Comparison of ENCODE assay signal across 16 mouse cellular contexts in the genomic region with DNA sequence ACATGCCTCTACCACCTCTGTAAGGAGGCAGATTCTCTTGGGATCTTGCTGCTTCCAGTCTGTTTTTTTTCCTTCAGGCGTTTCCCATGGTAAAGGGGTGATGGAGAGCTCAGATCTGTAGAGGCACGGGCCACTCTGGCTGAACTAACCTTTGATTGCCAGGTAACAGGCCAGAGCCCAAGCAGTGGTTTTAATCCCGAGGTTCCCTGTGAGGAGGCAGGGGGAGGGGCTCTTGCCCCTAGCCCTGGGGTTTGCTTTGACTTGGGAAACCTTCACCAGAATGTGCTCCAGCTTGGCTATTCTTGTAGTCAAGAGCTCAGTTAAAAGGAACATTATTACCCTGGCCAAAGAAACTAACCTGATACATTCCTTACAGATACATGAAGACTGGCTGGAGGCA. TPM values are rescaled to one million over a fixed set of nuclear protein-coding genes. Genes with fewer than 3 reads are reported as not detected.
DNase-seq lines count a peak whose midpoint lies in the region; ATAC-seq lines count a peak whose summit lies in the region.
"Had no signal": no experiment of that assay in that cellular context is flagged by ENCODE, and none has a peak within 500 bp of the region (broad histone marks: within the 10 kb centered on the region; RNA-seq: fewer than 3 reads in every experiment).

No protein-coding gene starts in this region.

- H3K36me3 ChIP-seq in intestine, embryonic 16.5 days (ENCODE audit: control insufficient read depth, insufficient read depth, low read length) = no peaks in the 10 kb centered on the region
- H3K36me3 ChIP-seq in intestine, embryonic 15.5 days = no peaks in the 10 kb centered on the region
- H3K36me3 ChIP-seq in midbrain, embryonic 11.5 days (ENCODE audit: control insufficient read depth, insufficient read depth, low read length) = no peaks in the 10 kb centered on the region
- H3K36me3 ChIP-seq in midbrain, embryonic 13.5 days = no peaks in the 10 kb centered on the region
- no peaks in the 10 kb centered on the region for H3K36me3 ChIP-seq in limb, embryonic 15.5 days
- H3K36me3 ChIP-seq: heart, embryonic 13.5 days; liver, embryonic 13.5 days had no signal

- no peak overlapping the region for H3K4me3 ChIP-seq in intestine, embryonic 16.5 days (ENCODE audit: low read length)
- no peak overlapping the region for H3K4me3 ChIP-seq in intestine, embryonic 15.5 days (replicated peaks)
- no peak overlapping the region for H3K4me3 ChIP-seq in midbrain, embryonic 11.5 days (ENCODE audit: low read depth, low read length)
- no peak overlapping the region for H3K4me3 ChIP-seq in midbrain, embryonic 13.5 days (replicated peaks)
- H3K4me3 ChIP-seq in limb, embryonic 15.5 days = no peak overlapping the region
- H3K4me3 ChIP-seq: heart, embryonic 13.5 days; liver, embryonic 13.5 days had no signal

- H3K9me3 ChIP-seq in intestine, embryonic 16.5 days (ENCODE audit: control insufficient read depth, low read length) = no peaks in the 10 kb centered on the region
- H3K9me3 ChIP-seq in intestine, embryonic 15.5 days = no peaks in the 10 kb centered on the region
- H3K9me3 ChIP-seq in midbrain, embryonic 11.5 days (ENCODE audit: control insufficient read depth, low read length) = no peaks in the 10 kb centered on the region
- H3K9me3 ChIP-seq in midbrain, embryonic 13.5 days = no peaks in the 10 kb centered on the region
- no peaks in the 10 kb centered on the region for H3K9me3 ChIP-seq in limb, embryonic 15.5 days
- H3K9me3 ChIP-seq: heart, embryonic 13.5 days; liver, embryonic 13.5 days had no signal

- H3K4me2 ChIP-seq in intestine, embryonic 16.5 days (ENCODE audit: low read depth, low read length) = no peak overlapping the region
- H3K4me2 ChIP-seq in intestine, embryonic 15.5 days (replicated peaks) = no peak overlapping the region
- H3K4me2 ChIP-seq in midbrain, embryonic 11.5 days = no peak overlapping the region
- no peak overlapping the region for H3K4me2 ChIP-seq in midbrain, embryonic 13.5 days (replicated peaks)
- H3K4me2 ChIP-seq in limb, embryonic 15.5 days = no peak overlapping the region

- H3K27me3 ChIP-seq in intestine, embryonic 16.5 days (replicated peaks; ENCODE audit: control insufficient read depth, insufficient read depth, low read length) = no peaks in the 10 kb centered on the region
- no peaks in the 10 kb centered on the region for H3K27me3 ChIP-seq in intestine, embryonic 15.5 days (replicated peaks)
- no peaks in the 10 kb centered on the region for H3K27me3 ChIP-seq in midbrain, embryonic 11.5 days (ENCODE audit: control insufficient read depth, insufficient read depth, low read length)
- H3K27me3 ChIP-seq in midbrain, embryonic 13.5 days = no peaks in the 10 kb centered on the region
- no peaks in the 10 kb centered on the region for H3K27me3 ChIP-seq in limb, embryonic 15.5 days
- H3K27me3 ChIP-seq: heart, embryonic 13.5 days; liver, embryonic 13.5 days had no signal

- intact Hi-C loops in left cerebral cortex, postnatal 36 days (cut with DNase I) = no loop called here

- no peak overlapping the region for H3K9ac ChIP-seq in intestine, embryonic 16.5 days (ENCODE audit: low read depth, low read length)
- H3K9ac ChIP-seq in intestine, embryonic 15.5 days = no peak overlapping the region
- no peak overlapping the region for H3K9ac ChIP-seq in midbrain, embryonic 11.5 days (ENCODE audit: low read length)
- no peak overlapping the region for H3K9ac ChIP-seq in midbrain, embryonic 13.5 days (replicated peaks)
- no peak overlapping the region for H3K9ac ChIP-seq in limb, embryonic 15.5 days
- H3K9ac ChIP-seq: liver, embryonic 13.5 days had no signal

- peak overlapping the region; percentile 85 for H3K27ac ChIP-seq in intestine, embryonic 16.5 days (ENCODE audit: low read length)
- no peak overlapping the region for H3K27ac ChIP-seq in intestine, embryonic 15.5 days
- H3K27ac ChIP-seq in midbrain, embryonic 11.5 days (ENCODE audit: low read depth, low read length) = no peak overlapping the region
- H3K27ac ChIP-seq in midbrain, embryonic 13.5 days = no peak overlapping the region
- peak overlapping the region; percentile 43; the same call in 1 of the 2 replicates for H3K27ac ChIP-seq in limb, embryonic 15.5 days

- DNase-seq in midbrain, embryonic 11.5 days (ENCODE audit: low spot score, missing footprints) = peak; percentile 81
- DNase-seq in ZHBTc4 (ENCODE audit: low read depth, low spot score) = peak; percentile 76
- no peak for DNase-seq in left cerebral cortex, postnatal 36 days (ENCODE audit: low spot score in 2 of 2)
- DNase-seq in lung, postnatal 14 days = no peak
- DNase-seq: cerebellum, postnatal 10 days; heart, postnatal 36 days; liver, embryonic 13.5 days; right cerebral cortex, postnatal 4 days; thymus, postnatal 14 days had no signal

- WGBS in intestine, embryonic 16.5 days = 56% methylated on average over 3 of the region's 3 CpGs
- WGBS in intestine, embryonic 15.5 days = 55% methylated on average over 3 of the region's 3 CpGs
- WGBS in midbrain, embryonic 11.5 days = 48% methylated on average over 3 of the region's 3 CpGs
- 40% methylated on average over 3 of the region's 3 CpGs for WGBS in midbrain, embryonic 13.5 days
- 59% methylated on average over 3 of the region's 3 CpGs for WGBS in limb, embryonic 15.5 days

- peaks cover 38% of the 10 kb centered on the region for H3K4me1 ChIP-seq in intestine, embryonic 16.5 days (ENCODE audit: control insufficient read depth, insufficient read depth, low read length)
- peaks cover 33% of the 10 kb centered on the region for H3K4me1 ChIP-seq in intestine, embryonic 15.5 days (replicated peaks)
- no peaks in the 10 kb centered on the region for H3K4me1 ChIP-seq in midbrain, embryonic 11.5 days (ENCODE audit: control insufficient read depth, insufficient read depth, low read length)
- H3K4me1 ChIP-seq in midbrain, embryonic 13.5 days (replicated peaks) = 0 out of 2 replicates have a peak, but pooled peaks cover 3% of the 10 kb centered on the region
- H3K4me1 ChIP-seq in limb, embryonic 15.5 days = peaks cover 34% of the 10 kb centered on the region; the same call in 1 of the 2 replicates

- no peak for ATAC-seq in intestine, embryonic 16.5 days
- ATAC-seq in intestine, embryonic 15.5 days = no peak
- ATAC-seq in midbrain, embryonic 11.5 days (ENCODE audit: low FRiP score) = no peak
- ATAC-seq in midbrain, embryonic 13.5 days = no peak
- ATAC-seq in limb, embryonic 15.5 days (ENCODE audit: insufficient number of reproducible peaks, low FRiP score, low TSS enrichment, low read depth) = no peak
- ATAC-seq: forebrain, embryonic 14.5 days; hindbrain, embryonic 16.5 days had no signal

RNA-seq across cellular contexts. Expression of a gene that starts 30.5 kb away (rescaled TPM):
- polyA plus RNA-seq in intestine, embryonic 16.5 days (2015; fragmentation: Nextera tagmentation; extraction: Ambion mirVana) = 173 and 183 TPM in 2 replicates
- 508 and 561 TPM in 2 replicates for polyA plus RNA-seq in intestine, embryonic 15.5 days (2015; fragmentation: Nextera tagmentation; extraction: Ambion mirVana)
- 418 and 497 TPM in 2 replicates for polyA plus RNA-seq in midbrain, embryonic 11.5 days (2014; fragmentation: Nextera tagmentation; extraction: Ambion mirVana)
- polyA plus RNA-seq in midbrain, embryonic 13.5 days (2015; fragmentation: Nextera tagmentation; extraction: Ambion mirVana) = 246 and 342 TPM in 2 replicates
- 456 and 462 TPM in 2 replicates for polyA plus RNA-seq in limb, embryonic 15.5 days (2015; fragmentation: Nextera tagmentation; extraction: Ambion mirVana)
- total RNA-seq in left cerebral cortex, postnatal 36 days (2021) = 100 to 1,000 TPM; 179 to 192 TPM

RNA-seq across cellular contexts. Expression of a gene that starts 57.5 kb away (rescaled TPM):
- polyA plus RNA-seq in intestine, embryonic 16.5 days (2015; fragmentation: Nextera tagmentation; extraction: Ambion mirVana) = 17.9 and 21.7 TPM in 2 replicates
- 20.4 and 22.4 TPM in 2 replicates for polyA plus RNA-seq in intestine, embryonic 15.5 days (2015; fragmentation: Nextera tagmentation; extraction: Ambion mirVana)
- 23.6 and 26.4 TPM in 2 replicates for polyA plus RNA-seq in midbrain, embryonic 11.5 days (2014; fragmentation: Nextera tagmentation; extraction: Ambion mirVana)
- polyA plus RNA-seq in midbrain, embryonic 13.5 days (2015; fragmentation: Nextera tagmentation; extraction: Ambion mirVana) = 27.7 and 28.8 TPM in 2 replicates
- 22.9 and 24.5 TPM in 2 replicates for polyA plus RNA-seq in limb, embryonic 15.5 days (2015; fragmentation: Nextera tagmentation; extraction: Ambion mirVana)
- total RNA-seq in left cerebral cortex, postnatal 36 days (2021) = 10 to 100 TPM; 21.5 to 22.0 TPM

Comparison
In these comparisons a context has a peak if more than half of its experiments do, and no peak if none do; other contexts are left out.
1. H3K27ac ChIP-seq: peak in intestine, embryonic 16.5 days (single experiment) and limb, embryonic 15.5 days (single experiment); none in intestine, embryonic 15.5 days (single experiment), midbrain, embryonic 11.5 days (single experiment) and midbrain, embryonic 13.5 days (single experiment).
2. DNase-seq: peak in midbrain, embryonic 11.5 days (single experiment) and ZHBTc4 (single experiment); none in left cerebral cortex, postnatal 36 days (0 of 2) and lung, postnatal 14 days (single experiment).